Mouse (Mus musculus): ENCODE results near the gene Stx16. TPM values are rescaled to one million over a fixed set of nuclear protein-coding genes. Genes with fewer than 3 reads are reported as not detected.

Stx16 gene
- 12.3 and 13.8 TPM in 2 replicates for polyA plus RNA-seq (2016; fragmentation: Nextera tagmentation; extraction: Ambion mirVana)

GRCm38 (mm10) chr2:174075673-174076432, at the start of gene Stx16:
Gene Stx16 (plus strand): TSS chr2:174076308.
- peak within 1 kb of the TSS; percentile 87 for H3K4me2 ChIP-seq (replicated peaks)
- H3K9me3 ChIP-seq, result no peaks in the 10 kb centered on the region
- peak; percentile 90 for ATAC-seq (ENCODE audit: low FRiP score, low read depth)
- peak within 1 kb of the TSS; percentile 62 for H3K9ac ChIP-seq (replicated peaks)
- under 1% methylated on average over 32 of the region's 32 CpGs for WGBS
- peak within 1 kb of the TSS; percentile 85 for H3K27ac ChIP-seq (replicated peaks)
- H3K4me3 ChIP-seq, result peak within 1 kb of the TSS; percentile 78
- peaks cover 34% of the 10 kb centered on the region for H3K4me1 ChIP-seq
- no peaks in the 10 kb centered on the region for H3K27me3 ChIP-seq
- H3K36me3 ChIP-seq, result no peaks in the 10 kb centered on the region

GRCm38 (mm10) chr2:174026406-174026805, 49.7 kb upstream of the Stx16 start:
- Histone ChIP-seq H3K27ac (replicated peaks) (no peak overlapping the region), H3K9me3 (no peaks in the 10 kb centered on the region), H3K9ac (replicated peaks) (no peak overlapping the region), H3K4me3 (no peak overlapping the region), H3K4me1 (no peaks in the 10 kb centered on the region), H3K4me2 (replicated peaks) (no peak overlapping the region), H3K27me3 (no peaks in the 10 kb centered on the region), H3K36me3 (no peaks in the 10 kb centered on the region)
- no peak for ATAC-seq (ENCODE audit: low FRiP score, low read depth)
- WGBS, result 84% methylated on average over 4 of the region's 4 CpGs

GRCm38 (mm10) chr2:174033257-174033800, 42.8 kb upstream of the Stx16 start:
- Histone ChIP-seq H3K4me3 (no peak overlapping the region), H3K9me3 (no peaks in the 10 kb centered on the region), H3K27me3 (no peaks in the 10 kb centered on the region), H3K4me2 (replicated peaks) (no peak overlapping the region), H3K27ac (replicated peaks) (no peak overlapping the region), H3K36me3 (no peaks in the 10 kb centered on the region), H3K9ac (replicated peaks) (no peak overlapping the region), H3K4me1 (no peaks in the 10 kb centered on the region)
- 72% methylated on average over 9 of the region's 9 CpGs for WGBS
- no peak for ATAC-seq (ENCODE audit: low FRiP score, low read depth)

- peaks cover 28% of the 10 kb centered on the region for H3K4me1 ChIP-seq
- no peak overlapping the region for H3K4me3 ChIP-seq
- no peaks in the 10 kb centered on the region for H3K27me3 ChIP-seq
- H3K36me3 ChIP-seq, result no peaks in the 10 kb centered on the region
- H3K9ac ChIP-seq (replicated peaks), result no peak overlapping the region
- H3K27ac ChIP-seq (replicated peaks), result no peak overlapping the region
- no peak for ATAC-seq (ENCODE audit: low FRiP score, low read depth)
- H3K9me3 ChIP-seq, result no peaks in the 10 kb centered on the region
- 96% methylated on average over 2 of the region's 2 CpGs for WGBS
- H3K4me2 ChIP-seq (replicated peaks), result no peak overlapping the region
Measured at GRCm38 (mm10) chr2:174047656-174048055, 28.5 kb upstream of the Stx16 start.

GRCm38 (mm10) chr2:174049481-174050338, 26.4 kb upstream of the Stx16 start:
- no peak overlapping the region for H3K4me3 ChIP-seq
- H3K4me1 ChIP-seq, result peaks cover 28% of the 10 kb centered on the region
- no peak overlapping the region for H3K9ac ChIP-seq (replicated peaks)
- no peaks in the 10 kb centered on the region for H3K36me3 ChIP-seq
- H3K4me2 ChIP-seq (replicated peaks), result no peak overlapping the region
- H3K27me3 ChIP-seq, result no peaks in the 10 kb centered on the region
- peak overlapping the region; percentile 66 for H3K27ac ChIP-seq (replicated peaks)
- H3K9me3 ChIP-seq, result no peaks in the 10 kb centered on the region
- WGBS, result 8% methylated on average over 4 of the region's 4 CpGs
- peak; percentile 86 for ATAC-seq (ENCODE audit: low FRiP score, low read depth)

- WGBS, result 29% methylated on average over 3 of the region's 3 CpGs
- peaks cover 28% of the 10 kb centered on the region for H3K4me1 ChIP-seq
- H3K4me2 ChIP-seq (replicated peaks), result no peak overlapping the region
- no peak overlapping the region for H3K9ac ChIP-seq (replicated peaks)
- no peaks in the 10 kb centered on the region for H3K36me3 ChIP-seq
- no peaks in the 10 kb centered on the region for H3K27me3 ChIP-seq
- peak overlapping the region; percentile 66 for H3K27ac ChIP-seq (replicated peaks)
- no peaks in the 10 kb centered on the region for H3K9me3 ChIP-seq
- no peak overlapping the region for H3K4me3 ChIP-seq
- no peak for ATAC-seq (ENCODE audit: low FRiP score, low read depth)
Measured at GRCm38 (mm10) chr2:174050339-174050685, 25.8 kb upstream of the Stx16 start.

- peak overlapping the region; percentile 66 for H3K27ac ChIP-seq (replicated peaks)
- WGBS, result 15% methylated on average over 10 of the region's 10 CpGs
- no peak overlapping the region for H3K9ac ChIP-seq (replicated peaks)
- H3K4me1 ChIP-seq, result peaks cover 28% of the 10 kb centered on the region
- peak; percentile 31; the same call in 1 of the 2 replicates for ATAC-seq (ENCODE audit: low FRiP score, low read depth)
- H3K4me2 ChIP-seq (replicated peaks), result peak overlapping the region; percentile 14; the same call in 1 of the 2 replicates
- H3K4me3 ChIP-seq, result no peak overlapping the region
- H3K9me3 ChIP-seq, result no peaks in the 10 kb centered on the region
- no peaks in the 10 kb centered on the region for H3K36me3 ChIP-seq
- H3K27me3 ChIP-seq, result no peaks in the 10 kb centered on the region
Measured at GRCm38 (mm10) chr2:174051081-174051481, 25.0 kb upstream of the Stx16 start.

GRCm38 (mm10) chr2:174054496-174054895, 21.6 kb upstream of the Stx16 start:
- ATAC-seq (ENCODE audit: low FRiP score, low read depth), result no peak
- Histone ChIP-seq H3K9ac (replicated peaks) (no peak overlapping the region), H3K27me3 (no peaks in the 10 kb centered on the region; the same call in 1 of the 2 replicates), H3K4me2 (replicated peaks) (no peak overlapping the region), H3K4me1 (peaks cover 24% of the 10 kb centered on the region), H3K4me3 (no peak overlapping the region), H3K27ac (replicated peaks) (no peak overlapping the region), H3K9me3 (no peaks in the 10 kb centered on the region), H3K36me3 (no peaks in the 10 kb centered on the region)
- 93% methylated on average over 3 of the region's 3 CpGs for WGBS

GRCm38 (mm10) chr2:174057730-174058129, 18.4 kb upstream of the Stx16 start:
- Histone ChIP-seq H3K4me1 (peaks cover 4% of the 10 kb centered on the region; the same call in 1 of the 2 replicates), H3K4me2 (replicated peaks) (no peak overlapping the region)
- 78% methylated on average over 3 of the region's 3 CpGs for WGBS

GRCm38 (mm10) chr2:174058316-174058939, 17.7 kb upstream of the Stx16 start:
- H3K27me3 ChIP-seq, result no peaks in the 10 kb centered on the region; the same call in 1 of the 2 replicates
- 93% methylated on average over 8 of the region's 8 CpGs for WGBS
- H3K27ac ChIP-seq (replicated peaks), result no peak overlapping the region
- peaks cover 4% of the 10 kb centered on the region; the same call in 1 of the 2 replicates for H3K4me1 ChIP-seq
- no peak overlapping the region for H3K4me2 ChIP-seq (replicated peaks)
- H3K4me3 ChIP-seq, result no peak overlapping the region
- no peaks in the 10 kb centered on the region for H3K9me3 ChIP-seq
- H3K9ac ChIP-seq (replicated peaks), result no peak overlapping the region
- no peak for ATAC-seq (ENCODE audit: low FRiP score, low read depth)
- no peaks in the 10 kb centered on the region for H3K36me3 ChIP-seq

More at GRCm38 (mm10) chr2:174057730-174058129, 18.4 kb upstream of the Stx16 start:
- Histone ChIP-seq H3K4me3 (no peak overlapping the region), H3K27me3 (no peaks in the 10 kb centered on the region; the same call in 1 of the 2 replicates), H3K36me3 (no peaks in the 10 kb centered on the region), H3K9ac (replicated peaks) (no peak overlapping the region), H3K27ac (replicated peaks) (no peak overlapping the region), H3K9me3 (no peaks in the 10 kb centered on the region)
- ATAC-seq (ENCODE audit: low FRiP score, low read depth), result no peak

GRCm38 (mm10) chr2:174059591-174060385, 16.3 kb upstream of the Stx16 start:
- 88% methylated on average over 13 of the region's 13 CpGs for WGBS
- Histone ChIP-seq H3K27ac (replicated peaks) (no peak overlapping the region), H3K4me1 (peaks cover 4% of the 10 kb centered on the region; the same call in 1 of the 2 replicates), H3K27me3 (no peaks in the 10 kb centered on the region; the same call in 1 of the 2 replicates), H3K9me3 (no peaks in the 10 kb centered on the region), H3K4me3 (no peak overlapping the region), H3K36me3 (no peaks in the 10 kb centered on the region), H3K4me2 (replicated peaks) (no peak overlapping the region), H3K9ac (replicated peaks) (no peak overlapping the region)
- no peak for ATAC-seq (ENCODE audit: low FRiP score, low read depth)
